Mouse (Mus musculus) cerebellum, adult (tissue): ENCODE results near the gene Ppp1r17.

Source experiments
- ATAC-seq: cut with Nextera tagmentation; 2 replicates; pipeline ENCODE4 v1.9.2; 2017; ENCODE audit warnings: mild to moderate bottlenecking, moderate library complexity, mixed read lengths; ENCODE audit not compliant: insufficient number of reproducible peaks, low FRiP score, low TSS enrichment

The Ppp1r17 gene

GRCm38 (mm10) chr6:56017291-56017994 is at the start of gene Ppp1r17:
Ppp1r17 (plus strand) TSS chr6:56017497.
- no peak for ATAC-seq

- no peak for ATAC-seq
Measured at GRCm38 (mm10) chr6:55972998-55973397, 44.3 kb upstream of the Ppp1r17 start.

GRCm38 (mm10) chr6:55979766-55980165 is 37.5 kb upstream of the Ppp1r17 start:
- ATAC-seq, result no peak

GRCm38 (mm10) chr6:56008711-56009110 is 8.6 kb upstream of the Ppp1r17 start:
- no peak for ATAC-seq

GRCm38 (mm10) chr6:56012384-56012783 is 4.9 kb upstream of the Ppp1r17 start:
- ATAC-seq, result no peak

GRCm38 (mm10) chr6:56019632-56020031 is 2.3 kb downstream of the Ppp1r17 start:
- ATAC-seq, result no peak

- no peak for ATAC-seq
Measured at GRCm38 (mm10) chr6:56025533-56025932, 8.2 kb downstream of the Ppp1r17 start.

GRCm38 (mm10) chr6:56027318-56027717 is 10.0 kb downstream of the Ppp1r17 start:
- ATAC-seq, result no peak

GRCm38 (mm10) chr6:56027966-56028365 is 10.7 kb downstream of the Ppp1r17 start:
- ATAC-seq, result no peak

GRCm38 (mm10) chr6:56029986-56030385 is 12.7 kb downstream of the Ppp1r17 start:
- no peak for ATAC-seq

- ATAC-seq, result no peak
Measured at GRCm38 (mm10) chr6:56032231-56032630, 14.9 kb downstream of the Ppp1r17 start.

GRCm38 (mm10) chr6:56035054-56035453 is 17.8 kb downstream of the Ppp1r17 start:
- no peak for ATAC-seq

GRCm38 (mm10) chr6:56039476-56040055 is 22.3 kb downstream of the Ppp1r17 start:
- no peak for ATAC-seq

- ATAC-seq, result no peak
Measured at GRCm38 (mm10) chr6:56044270-56044669, 27.0 kb downstream of the Ppp1r17 start.

GRCm38 (mm10) chr6:56044716-56045115 is 27.4 kb downstream of the Ppp1r17 start:
- no peak for ATAC-seq

- no peak for ATAC-seq
Measured at GRCm38 (mm10) chr6:56048580-56048979, 31.3 kb downstream of the Ppp1r17 start.

GRCm38 (mm10) chr6:56049104-56049503 is 31.8 kb downstream of the Ppp1r17 start:
- ATAC-seq, result 0 out of 2 replicates have a peak, but pooled peaks have one; percentile 36

GRCm38 (mm10) chr6:56063736-56064135 is 46.4 kb downstream of the Ppp1r17 start:
- no peak for ATAC-seq

- peak; percentile 80 for ATAC-seq
Measured at GRCm38 (mm10) chr6:56066632-56067282, 49.5 kb downstream of the Ppp1r17 start.

GRCm38 (mm10) chr6:56068516-56068915 is 51.2 kb downstream of the Ppp1r17 start:
- no peak for ATAC-seq

- ATAC-seq, result peak; percentile 78
Measured at GRCm38 (mm10) chr6:56076378-56076805, 59.1 kb downstream of the Ppp1r17 start.
